ENCODE assay signal across 7 mouse cellular contexts in the genomic region with DNA sequence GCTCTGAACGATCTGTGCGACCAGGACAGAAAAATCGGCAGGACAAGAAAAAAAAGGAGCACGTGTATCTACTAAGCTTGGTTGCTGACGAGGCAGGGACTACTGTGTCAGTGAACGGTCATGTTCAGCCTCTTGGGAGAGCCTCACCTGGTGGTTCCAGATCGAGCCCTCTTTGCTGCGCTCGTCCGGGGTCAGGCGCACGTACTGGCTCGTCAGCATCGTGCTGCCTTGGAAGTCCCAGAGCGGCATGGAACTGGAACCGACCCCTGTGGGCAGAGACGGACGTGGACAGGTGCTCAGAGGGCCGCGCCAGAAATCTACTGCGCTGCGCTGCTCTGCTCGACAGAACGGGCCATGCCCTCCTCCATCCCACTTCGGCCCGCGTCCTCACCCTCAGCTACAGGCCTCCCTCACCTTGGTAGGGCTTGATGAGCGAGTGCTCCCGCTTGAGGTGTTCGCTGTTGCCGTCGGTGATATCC. TPM values are rescaled to one million over a fixed set of nuclear protein-coding genes. Genes with fewer than 3 reads are reported as not detected.
DNase-seq lines count a peak whose midpoint lies in the region; ATAC-seq lines count a peak whose summit lies in the region.

No protein-coding gene starts in this region.

- H3K27me3 ChIP-seq in lung, embryonic 15.5 days, result no peaks in the 10 kb centered on the region
- H3K27me3 ChIP-seq in forebrain, embryonic 11.5 days (ENCODE audit: control insufficient read depth, insufficient read depth, low read length), result no peaks in the 10 kb centered on the region
- peaks cover 4% of the 10 kb centered on the region; the same call in 1 of the 2 replicates for H3K27me3 ChIP-seq in limb, embryonic 13.5 days
- no peaks in the 10 kb centered on the region for H3K27me3 ChIP-seq in neural tube, embryonic 12.5 days (replicated peaks)

- H3K9ac ChIP-seq in lung, embryonic 15.5 days, result peak overlapping the region; percentile 96
- peak overlapping the region; percentile 90 for H3K9ac ChIP-seq in forebrain, embryonic 11.5 days (ENCODE audit: low read length)
- H3K9ac ChIP-seq in limb, embryonic 13.5 days, result peak overlapping the region; percentile 88
- H3K9ac ChIP-seq in neural tube, embryonic 12.5 days, result peak overlapping the region; percentile 83

- H3K36me3 ChIP-seq in lung, embryonic 15.5 days, result peaks cover 16% of the 10 kb centered on the region; the same call in 1 of the 2 replicates
- H3K36me3 ChIP-seq in forebrain, embryonic 11.5 days (ENCODE audit: control insufficient read depth, insufficient read depth, low read length), result no peaks in the 10 kb centered on the region
- peaks cover 41% of the 10 kb centered on the region for H3K36me3 ChIP-seq in limb, embryonic 13.5 days
- peaks cover 37% of the 10 kb centered on the region for H3K36me3 ChIP-seq in neural tube, embryonic 12.5 days

- H3K27ac ChIP-seq in lung, embryonic 15.5 days, result peak overlapping the region; percentile 94
- H3K27ac ChIP-seq in forebrain, embryonic 11.5 days (ENCODE audit: low read depth, low read length), result peak overlapping the region; percentile 97
- H3K27ac ChIP-seq in limb, embryonic 13.5 days, result peak overlapping the region; percentile 76
- H3K27ac ChIP-seq in neural tube, embryonic 12.5 days, result peak overlapping the region; percentile 80

- peak overlapping the region; percentile 92 for H3K4me3 ChIP-seq in lung, embryonic 15.5 days
- peak overlapping the region; percentile 72 for H3K4me3 ChIP-seq in forebrain, embryonic 11.5 days (ENCODE audit: low read depth, low read length)
- peak overlapping the region; percentile 85 for H3K4me3 ChIP-seq in limb, embryonic 13.5 days
- peak overlapping the region; percentile 98 for H3K4me3 ChIP-seq in neural tube, embryonic 12.5 days

- WGBS in lung, embryonic 15.5 days, result under 1% methylated on average over 32 of the region's 32 CpGs
- 2% methylated on average over 32 of the region's 32 CpGs for WGBS in forebrain, embryonic 11.5 days
- under 1% methylated on average over 32 of the region's 32 CpGs for WGBS in limb, embryonic 13.5 days
- WGBS in neural tube, embryonic 12.5 days, result 2% methylated on average over 32 of the region's 32 CpGs

- peak; percentile 28; the same call in 1 of the 2 replicates for ATAC-seq in lung, embryonic 15.5 days (ENCODE audit: borderline replicate concordance, extremely low read depth, low FRiP score, low TSS enrichment)
- ATAC-seq in forebrain, embryonic 11.5 days (replicated peaks; ENCODE audit: low FRiP score), result peak; percentile 56
- ATAC-seq in limb, embryonic 13.5 days (ENCODE audit: low FRiP score, low read depth), result peak; percentile 26
- peak; percentile 51 for ATAC-seq in neural tube, embryonic 12.5 days (ENCODE audit: low FRiP score, low read depth)

- H3K4me1 ChIP-seq in lung, embryonic 15.5 days, result peaks cover 14% of the 10 kb centered on the region
- peaks cover 7% of the 10 kb centered on the region; the same call in 1 of the 2 replicates for H3K4me1 ChIP-seq in forebrain, embryonic 11.5 days (replicated peaks; ENCODE audit: control insufficient read depth, insufficient read depth, low read length)
- H3K4me1 ChIP-seq in limb, embryonic 13.5 days, result peaks cover 19% of the 10 kb centered on the region
- peaks cover 15% of the 10 kb centered on the region for H3K4me1 ChIP-seq in neural tube, embryonic 12.5 days

- no peak for DNase-seq in lung, postnatal 10 days
- DNase-seq in brain, adult 2 months (ENCODE audit: low read depth, low spot score), result peak; percentile 19
- DNase-seq in forebrain, embryonic 11.5 days (ENCODE audit: low spot score), result no peak
- DNase-seq in right cerebral cortex, postnatal 14 days, result no peak

- no peaks in the 10 kb centered on the region for H3K9me3 ChIP-seq in lung, embryonic 15.5 days
- H3K9me3 ChIP-seq in forebrain, embryonic 11.5 days (ENCODE audit: control insufficient read depth, low read length), result no peaks in the 10 kb centered on the region
- H3K9me3 ChIP-seq in limb, embryonic 13.5 days, result no peaks in the 10 kb centered on the region
- no peaks in the 10 kb centered on the region for H3K9me3 ChIP-seq in neural tube, embryonic 12.5 days

- peak overlapping the region; percentile 74 for H3K4me2 ChIP-seq in lung, embryonic 15.5 days
- peak overlapping the region; percentile 76 for H3K4me2 ChIP-seq in forebrain, embryonic 11.5 days (ENCODE audit: low read depth, low read length, severe bottlenecking)
- H3K4me2 ChIP-seq in limb, embryonic 13.5 days (replicated peaks), result peak overlapping the region; percentile 92
- H3K4me2 ChIP-seq in neural tube, embryonic 12.5 days (replicated peaks), result peak overlapping the region; percentile 91

RNA-seq across cellular contexts. Expression of a gene that starts 0.6 kb away (rescaled TPM):
- polyA plus RNA-seq in lung, embryonic 15.5 days (2015; fragmentation: Nextera tagmentation; extraction: Ambion mirVana), result 111 and 112 TPM in 2 replicates
- polyA plus RNA-seq in forebrain, embryonic 11.5 days (2014; fragmentation: Nextera tagmentation; extraction: Ambion mirVana), result 90.4 and 94.2 TPM in 2 replicates
- polyA plus RNA-seq in limb, embryonic 13.5 days (2015; fragmentation: Nextera tagmentation; extraction: Ambion mirVana), result 93.9 and 94.0 TPM in 2 replicates
- polyA plus RNA-seq in neural tube, embryonic 12.5 days (2016; fragmentation: Nextera tagmentation; extraction: Ambion mirVana), result 82.0 and 86.1 TPM in 2 replicates

RNA-seq across cellular contexts. Expression of a gene that starts 7.5 kb away (rescaled TPM):
- polyA plus RNA-seq in lung, embryonic 15.5 days (2015; fragmentation: Nextera tagmentation; extraction: Ambion mirVana), result 1.2 and 1.3 TPM in 2 replicates
- polyA plus RNA-seq in forebrain, embryonic 11.5 days (2014; fragmentation: Nextera tagmentation; extraction: Ambion mirVana), result 0.33 and 0.44 TPM in 2 replicates
- polyA plus RNA-seq in limb, embryonic 13.5 days (2015; fragmentation: Nextera tagmentation; extraction: Ambion mirVana), result 1.3 and 1.5 TPM in 2 replicates
- 0.52 and 1.0 TPM in 2 replicates for polyA plus RNA-seq in neural tube, embryonic 12.5 days (2016; fragmentation: Nextera tagmentation; extraction: Ambion mirVana)

RNA-seq across cellular contexts. Expression of a gene that starts 32.4 kb away (rescaled TPM):
- polyA plus RNA-seq in lung, embryonic 15.5 days (2015; fragmentation: Nextera tagmentation; extraction: Ambion mirVana), result 47.2 and 47.5 TPM in 2 replicates
- 37.2 and 42.2 TPM in 2 replicates for polyA plus RNA-seq in forebrain, embryonic 11.5 days (2014; fragmentation: Nextera tagmentation; extraction: Ambion mirVana)
- polyA plus RNA-seq in limb, embryonic 13.5 days (2015; fragmentation: Nextera tagmentation; extraction: Ambion mirVana), result 40.9 and 41.0 TPM in 2 replicates
- polyA plus RNA-seq in neural tube, embryonic 12.5 days (2016; fragmentation: Nextera tagmentation; extraction: Ambion mirVana), result 24.3 and 26.0 TPM in 2 replicates

RNA-seq across cellular contexts. Expression of a gene that starts 36.0 kb away (rescaled TPM):
- polyA plus RNA-seq in lung, embryonic 15.5 days (2015; fragmentation: Nextera tagmentation; extraction: Ambion mirVana), result 0.17 TPM in 1 of 2 replicates, not detected in the other
- not detected in 2 replicates for polyA plus RNA-seq in forebrain, embryonic 11.5 days (2014; fragmentation: Nextera tagmentation; extraction: Ambion mirVana)
- polyA plus RNA-seq in limb, embryonic 13.5 days (2015; fragmentation: Nextera tagmentation; extraction: Ambion mirVana), result 0.06 TPM in 1 of 2 replicates, not detected in the other
- 0.22 TPM in 2 replicates for polyA plus RNA-seq in neural tube, embryonic 12.5 days (2016; fragmentation: Nextera tagmentation; extraction: Ambion mirVana)

RNA-seq across cellular contexts. Expression of a gene that starts 40.3 kb away (rescaled TPM):
- 83.7 and 87.6 TPM in 2 replicates for polyA plus RNA-seq in lung, embryonic 15.5 days (2015; fragmentation: Nextera tagmentation; extraction: Ambion mirVana)
- 84.4 and 101 TPM in 2 replicates for polyA plus RNA-seq in forebrain, embryonic 11.5 days (2014; fragmentation: Nextera tagmentation; extraction: Ambion mirVana)
- 104 and 109 TPM in 2 replicates for polyA plus RNA-seq in limb, embryonic 13.5 days (2015; fragmentation: Nextera tagmentation; extraction: Ambion mirVana)
- 100.0 and 109 TPM in 2 replicates for polyA plus RNA-seq in neural tube, embryonic 12.5 days (2016; fragmentation: Nextera tagmentation; extraction: Ambion mirVana)
